Mouse (Mus musculus): ENCODE data around the gene Zik1.

The Zik1 gene

GRCm38 (mm10) chr7:10494786-10495521, at the start of gene Zik1:
Gene Zik1 (minus strand): TSS chr7:10495394.
- peak; percentile 70 for DNase-seq

DNA sequence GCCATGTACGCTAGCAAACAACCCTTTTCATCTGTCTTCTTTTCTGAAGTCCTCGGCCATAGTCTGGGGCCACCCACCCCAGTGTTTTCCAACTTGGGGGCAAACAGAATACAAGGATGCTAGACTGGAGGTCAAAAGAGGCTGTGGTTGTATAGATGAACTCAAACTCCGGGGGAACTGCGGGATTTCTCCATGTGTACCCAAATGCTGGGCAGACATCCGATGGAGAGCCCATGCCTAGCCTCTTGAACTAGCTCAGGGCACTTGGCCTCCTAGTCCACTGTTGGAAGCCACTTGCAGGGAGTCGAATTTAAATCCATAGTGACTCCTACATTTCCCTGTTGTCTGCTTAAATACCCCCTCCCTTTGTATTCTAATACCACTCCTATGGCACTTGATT, 384 bp upstream of the Zik1 start:
- DNase-seq: no peak

DNA sequence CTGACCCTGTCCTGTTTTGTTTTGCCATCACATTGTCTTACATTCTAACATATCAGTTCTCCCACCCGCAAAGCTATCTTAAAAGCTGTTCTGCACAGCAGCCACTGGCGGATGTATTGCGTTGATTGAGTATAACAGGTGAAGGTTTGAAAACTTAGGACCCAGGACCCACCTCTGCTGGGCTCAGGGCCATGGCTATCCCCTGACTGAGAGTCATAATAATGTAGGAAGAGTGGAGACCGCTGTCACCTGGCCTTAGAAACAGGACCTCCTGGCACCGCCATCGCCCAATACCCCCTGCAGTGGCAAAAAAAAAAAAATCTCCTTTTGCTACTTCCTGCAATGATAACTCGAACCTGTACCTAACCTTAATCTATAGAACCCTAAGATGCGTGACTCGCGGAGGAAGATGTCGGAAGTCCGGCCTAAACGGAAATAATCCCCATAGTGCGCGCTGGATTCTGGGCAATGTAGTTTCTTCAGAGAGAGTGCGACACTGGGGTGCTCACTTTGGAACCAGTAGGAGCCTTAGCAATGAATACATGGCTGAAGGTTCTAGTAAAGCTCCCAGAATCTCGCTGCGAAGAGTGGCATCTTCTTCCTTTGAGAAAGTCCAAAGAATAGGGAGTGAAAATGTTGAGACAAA, 14.5 kb downstream of the Zik1 start:
- DNase-seq: peak; percentile 29

DNA sequence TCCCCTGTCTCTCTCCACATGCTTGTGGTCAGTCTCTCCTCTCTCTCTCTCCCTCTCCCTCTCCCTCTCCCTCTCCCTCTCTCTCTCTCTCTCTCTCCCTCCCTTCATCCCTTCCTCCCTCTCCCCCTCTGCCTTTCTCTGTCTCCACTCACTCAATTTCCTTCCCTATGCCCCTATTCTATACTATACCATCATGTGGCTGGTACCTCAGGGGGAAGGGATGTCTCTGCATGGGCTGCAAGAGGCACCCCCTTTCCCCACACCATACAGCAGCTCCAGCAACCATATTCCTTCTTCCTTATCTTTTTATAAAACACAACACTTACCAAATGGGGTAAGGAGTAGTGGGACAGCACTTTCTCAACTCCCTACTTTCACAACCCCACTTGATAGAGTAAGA, 15.4 kb downstream of the Zik1 start:
- no peak for DNase-seq

DNA sequence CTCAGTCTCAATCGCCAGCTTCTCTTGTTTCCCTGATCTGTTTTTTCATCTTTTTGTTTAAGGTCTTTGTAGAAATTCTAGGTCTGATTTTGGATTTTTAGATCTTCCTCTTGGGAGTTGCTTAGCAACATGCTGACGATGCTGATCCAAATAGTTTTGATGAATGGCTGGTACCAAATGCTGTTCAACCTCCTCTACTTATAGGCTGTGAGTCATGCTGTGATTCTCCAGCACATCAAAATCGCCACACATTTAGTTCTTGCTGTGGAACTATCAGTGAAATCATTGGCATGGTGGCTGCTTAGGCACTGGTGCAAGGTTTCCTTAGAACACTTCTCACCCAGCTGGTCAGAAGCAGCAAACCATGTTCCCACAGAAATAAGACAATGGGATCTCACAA, 37.0 kb downstream of the Zik1 start:
- no peak for DNase-seq

- no peak for DNase-seq
Observed at GRCm38 (mm10) chr7:10443031-10443430, 52.2 kb downstream of the Zik1 start, which contains the start of gene Vmn1r67. Gene Vmn1r67 (plus strand): TSS chr7:10443331.
